Mouse (Mus musculus): ENCODE results near the gene Ces2a. TPM values are rescaled to one million over a fixed set of nuclear protein-coding genes. Genes with fewer than 3 reads are reported as not detected.

Gene Ces2a
- polyA plus RNA-seq (2012; rRNA removed), result 0.38 and 1.1 TPM in 2 replicates

DNA sequence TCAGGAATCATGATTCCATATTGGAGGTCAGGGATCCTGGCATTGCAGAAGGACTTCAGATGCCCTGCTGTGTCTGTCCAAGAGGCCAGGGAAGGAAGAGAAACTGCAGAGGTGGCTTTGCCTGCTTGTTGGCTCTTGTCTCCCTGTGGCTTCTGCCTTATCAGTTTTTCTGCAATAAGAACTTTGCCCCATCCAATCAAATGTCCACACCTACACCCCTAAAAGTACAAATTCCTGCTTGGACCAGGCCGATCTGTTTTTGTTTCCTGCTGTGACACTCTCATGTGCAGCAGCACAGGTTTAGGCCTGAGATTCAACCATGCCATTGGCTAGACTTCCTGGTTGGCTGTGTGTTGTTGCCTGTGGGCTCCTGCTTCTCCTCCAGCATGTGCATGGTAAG lies at the start of gene Ces2a:
Gene Ces2a (plus strand): TSS at position 251 of the 400 bp plus-strand sequence.
- DNase-seq (ENCODE audit: low read depth), result no peak

DNA sequence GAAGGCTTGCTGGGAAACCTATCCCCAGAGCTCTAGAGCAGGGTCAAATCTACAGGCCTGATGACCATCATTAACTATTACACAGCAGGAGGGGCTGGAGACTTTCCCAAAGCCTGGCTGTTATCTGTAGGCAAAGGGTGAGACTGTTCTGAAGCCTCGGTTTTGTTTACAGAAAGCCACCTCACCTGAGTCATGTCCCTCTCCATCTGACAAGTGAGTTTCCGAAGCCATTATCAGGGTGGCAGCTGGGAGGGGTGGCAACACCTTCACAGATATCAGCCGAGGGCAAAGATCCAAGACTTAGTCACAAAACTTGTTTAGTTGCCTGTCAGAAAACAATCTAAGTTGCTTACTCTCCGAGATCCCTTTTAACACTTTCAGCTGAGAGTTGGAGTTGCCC lies 45.4 kb upstream of the Ces2a start:
- DNase-seq (ENCODE audit: low read depth), result no peak

DNA sequence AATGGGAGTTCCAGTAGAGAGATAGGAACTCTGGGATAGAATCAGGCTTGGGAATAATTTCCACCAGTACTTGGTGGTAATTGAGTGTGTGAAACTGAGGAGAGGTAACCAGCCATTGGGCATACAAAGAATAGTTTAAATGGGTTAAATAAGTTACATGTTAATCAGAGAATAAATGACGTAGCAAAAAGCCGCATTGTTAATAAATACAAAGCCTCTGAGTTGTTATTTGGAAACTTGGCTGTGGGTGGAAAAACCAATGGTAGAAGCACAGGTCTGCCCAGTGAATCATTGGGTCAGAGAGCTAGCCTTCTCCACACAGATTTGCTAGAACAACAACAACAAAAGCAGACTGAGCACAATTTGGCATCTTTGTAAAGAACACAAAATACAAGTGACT lies 35.2 kb upstream of the Ces2a start:
- no peak for DNase-seq (ENCODE audit: low read depth)

DNA sequence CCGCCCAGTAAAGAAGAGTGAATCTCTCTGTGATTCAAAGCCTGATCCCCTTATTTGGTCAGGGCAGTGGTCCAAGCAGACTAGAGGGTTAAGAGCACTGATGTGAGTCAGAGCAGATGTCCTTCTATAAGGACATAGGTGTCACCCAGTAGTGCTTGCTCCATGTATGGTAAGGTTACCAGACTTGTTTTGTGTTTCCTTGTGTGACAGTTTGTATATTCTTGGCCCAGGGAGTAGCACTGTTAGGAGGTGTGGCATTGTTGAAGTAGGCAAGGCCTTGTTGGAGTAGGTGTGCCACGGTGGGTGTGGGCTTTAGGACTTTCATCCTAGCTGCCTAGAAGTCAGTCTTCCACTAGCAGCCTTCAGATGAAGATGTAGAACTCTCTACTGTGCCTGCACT lies 31.9 kb upstream of the Ces2a start:
- DNase-seq (ENCODE audit: low read depth), result no peak

DNA sequence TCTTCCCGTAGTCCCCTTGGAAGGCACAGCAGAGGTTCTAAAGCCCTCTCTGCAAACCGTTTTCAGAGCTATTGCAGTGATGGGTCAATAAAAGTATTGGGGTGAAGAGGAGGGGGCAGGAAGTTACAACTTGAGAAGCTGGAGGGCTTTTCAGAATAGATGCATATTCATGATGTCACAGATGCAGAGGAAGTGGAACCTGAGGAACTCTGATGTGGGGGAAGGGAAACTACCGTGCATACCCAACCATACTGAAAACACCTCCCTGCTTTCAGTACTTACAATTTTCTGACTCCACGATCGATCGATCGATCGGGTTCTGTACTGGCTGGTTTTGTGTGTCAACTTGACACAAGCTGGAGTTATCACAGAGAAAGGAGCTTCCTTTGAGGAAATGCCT lies 12.6 kb upstream of the Ces2a start:
- DNase-seq (ENCODE audit: low read depth), result no peak

DNA sequence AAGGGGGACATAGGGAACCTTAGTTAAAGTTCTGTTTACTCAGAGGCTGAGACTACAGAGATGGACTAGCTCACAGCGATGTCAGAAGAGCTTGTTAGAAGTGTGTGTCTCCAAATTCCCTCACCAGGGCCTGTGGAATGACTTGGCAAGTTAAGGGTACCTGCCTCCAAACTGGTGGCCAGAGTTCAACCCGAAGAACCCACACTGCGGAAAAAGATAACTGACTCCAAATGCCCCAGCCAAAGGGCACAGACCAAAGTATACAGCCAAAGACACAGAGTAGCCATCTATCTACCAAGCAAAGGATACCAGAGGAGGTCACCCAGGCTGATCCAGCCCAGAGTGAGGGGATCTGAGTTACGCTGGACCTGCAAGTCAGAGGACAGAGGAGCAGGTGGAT lies 2.4 kb upstream of the Ces2a start:
- DNase-seq (ENCODE audit: low read depth), result no peak

DNA sequence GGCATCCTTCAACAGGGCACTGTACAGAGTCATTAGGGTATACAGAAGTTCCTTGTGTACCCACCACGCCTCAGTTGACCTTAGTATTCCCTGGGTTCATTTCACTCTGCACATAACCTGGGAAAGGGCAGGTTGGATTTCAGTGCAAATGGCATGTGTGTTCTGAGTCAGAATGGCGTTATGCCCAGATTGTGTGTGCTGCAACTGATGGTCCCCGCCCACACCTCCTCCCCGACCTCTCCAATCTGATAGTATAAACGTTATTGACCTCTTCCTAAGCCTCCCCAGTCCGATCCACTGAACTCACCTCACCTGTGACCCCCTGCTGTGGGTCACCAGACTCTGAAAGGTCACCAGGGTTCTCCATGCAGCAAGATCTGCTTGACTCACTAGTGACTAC lies 1.8 kb upstream of the Ces2a start:
- no peak for DNase-seq (ENCODE audit: low read depth)

DNA sequence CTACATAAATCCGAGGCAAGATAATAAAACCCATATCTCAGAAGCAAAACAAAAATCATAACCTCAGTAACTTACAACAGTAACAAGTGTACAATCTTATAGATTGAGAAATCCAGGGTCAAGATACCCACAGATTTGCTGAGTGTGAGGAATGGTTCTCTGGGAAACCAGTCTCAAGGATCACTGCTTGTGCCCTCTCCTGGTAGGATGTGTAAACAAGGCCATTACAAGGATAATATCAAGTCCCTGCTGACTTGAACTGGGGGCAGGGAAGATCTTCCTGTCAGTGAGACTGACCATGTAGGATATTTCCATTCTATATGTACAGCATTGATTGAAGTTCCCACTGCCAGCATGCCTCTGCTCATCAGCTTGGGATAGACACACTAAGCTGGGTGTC lies 8.2 kb downstream of the Ces2a start:
- no peak for DNase-seq (ENCODE audit: low read depth)

DNA sequence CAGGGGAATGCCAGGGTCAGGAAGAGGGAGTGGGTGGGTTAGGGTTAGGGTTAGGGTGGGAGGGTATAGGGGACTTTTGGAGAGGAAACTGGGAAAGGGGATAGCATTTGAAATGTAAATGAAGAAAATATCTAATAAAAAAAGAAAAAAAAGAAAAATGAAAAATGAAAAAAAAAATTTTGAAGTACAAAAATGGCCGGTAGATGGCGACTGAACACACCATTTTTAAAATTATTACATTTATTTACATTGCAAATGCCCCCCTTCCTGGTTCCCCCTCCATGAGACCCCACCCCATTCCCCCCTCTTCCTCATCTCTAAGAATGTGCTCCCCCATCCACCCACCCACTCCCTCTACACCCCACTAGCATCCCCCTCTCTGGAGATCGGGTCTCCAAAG lies 9.6 kb downstream of the Ces2a start:
- DNase-seq (ENCODE audit: low read depth), result no peak

DNA sequence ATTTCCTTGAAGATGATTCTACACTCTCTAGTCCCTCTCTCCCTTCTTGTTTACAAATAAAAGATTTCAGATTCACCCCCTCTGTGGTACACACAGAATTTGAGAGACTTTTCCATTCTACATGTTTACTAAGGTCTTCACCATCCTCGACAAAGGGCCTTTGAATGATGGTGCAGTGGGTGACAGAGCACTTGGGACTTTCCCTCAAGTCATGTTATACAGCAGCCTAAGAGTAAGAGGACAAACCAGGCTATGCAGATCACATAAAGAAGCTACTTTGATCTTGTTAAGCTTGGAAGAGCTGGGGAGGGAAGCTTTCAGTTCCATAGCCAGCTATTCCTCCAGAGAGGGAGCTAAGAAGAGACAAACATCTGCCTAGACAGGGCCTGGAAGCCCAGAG lies 19.0 kb downstream of the Ces2a start:
- DNase-seq (ENCODE audit: low read depth), result no peak

DNA sequence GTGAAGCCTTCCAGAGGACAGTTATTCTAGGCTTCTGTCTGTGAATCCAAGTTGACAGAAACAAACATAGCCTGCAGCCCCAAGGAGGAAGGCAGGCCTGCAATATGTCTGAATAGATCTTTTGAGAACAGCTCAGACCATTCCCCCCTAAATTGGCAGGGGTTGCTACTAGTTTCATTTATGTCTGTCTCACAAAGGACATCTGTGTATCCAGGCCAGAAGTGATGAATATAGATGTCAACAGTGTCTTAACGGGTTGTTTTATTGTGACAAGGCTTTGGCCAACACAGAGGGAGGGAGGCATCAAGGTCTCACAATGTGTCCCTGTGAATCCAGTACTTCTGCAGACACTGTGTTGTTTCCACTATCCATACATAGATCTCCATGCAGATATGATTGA lies 23.8 kb downstream of the Ces2a start:
- no peak for DNase-seq (ENCODE audit: low read depth)

DNA sequence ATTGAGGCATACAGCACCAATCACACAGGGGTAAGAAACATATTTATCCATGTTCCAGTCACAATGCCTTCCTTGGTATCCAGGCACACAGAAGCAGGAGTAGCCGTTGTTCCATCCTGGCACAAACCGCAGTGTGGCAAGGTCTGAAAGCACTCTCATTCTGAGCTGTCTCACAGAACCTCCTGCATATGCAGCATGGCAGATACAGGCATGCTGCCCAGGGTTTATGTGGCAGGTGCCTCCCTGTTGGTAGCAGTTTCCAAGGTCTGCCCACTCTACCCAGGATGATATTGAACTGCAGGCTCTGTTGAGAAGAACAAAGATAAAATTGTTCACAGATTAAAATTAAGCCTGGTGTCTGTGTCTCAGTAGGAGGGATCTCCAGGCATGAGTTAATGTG lies 24.4 kb downstream of the Ces2a start:
- no peak for DNase-seq (ENCODE audit: low read depth)

DNA sequence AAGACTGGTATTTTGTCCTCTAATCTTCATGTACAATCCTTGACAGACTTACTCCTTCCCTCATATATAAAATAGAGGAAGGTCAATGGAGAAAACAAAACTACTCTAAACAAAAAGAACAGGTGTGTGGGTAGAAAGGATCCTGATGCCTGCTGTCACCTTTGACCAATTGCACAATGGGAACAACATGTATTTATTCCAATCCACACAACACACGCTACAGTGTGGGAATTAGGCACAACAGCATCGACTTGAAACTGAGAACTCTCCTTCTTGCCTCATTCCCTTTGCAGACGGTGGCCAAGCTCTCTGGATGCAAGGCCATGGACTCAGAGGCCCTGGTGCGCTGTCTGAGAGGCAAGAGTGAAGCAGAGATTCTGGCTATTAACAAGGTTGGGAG lies 27.3 kb downstream of the Ces2a start:
- DNase-seq (ENCODE audit: low read depth), result no peak

DNA sequence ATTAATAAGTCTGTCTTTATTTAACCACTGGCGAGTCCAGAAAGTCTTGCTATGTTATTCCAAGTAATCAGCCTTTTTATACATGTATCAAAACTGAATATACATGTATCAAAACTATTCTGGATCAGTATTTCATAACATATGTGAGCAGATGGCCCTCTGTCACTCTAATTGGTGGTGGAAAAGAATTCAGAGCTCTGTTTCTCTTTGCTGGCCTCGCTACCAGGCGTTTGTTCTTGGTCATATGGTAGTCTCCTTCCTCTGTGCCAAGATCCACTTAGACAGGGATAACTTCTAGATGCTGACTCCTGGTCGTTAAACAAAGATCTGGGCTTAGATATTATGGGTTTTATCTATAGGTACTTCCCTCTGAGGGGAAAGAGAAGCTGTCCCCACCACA lies 32.7 kb downstream of the Ces2a start:
- no peak for DNase-seq (ENCODE audit: low read depth)

DNA sequence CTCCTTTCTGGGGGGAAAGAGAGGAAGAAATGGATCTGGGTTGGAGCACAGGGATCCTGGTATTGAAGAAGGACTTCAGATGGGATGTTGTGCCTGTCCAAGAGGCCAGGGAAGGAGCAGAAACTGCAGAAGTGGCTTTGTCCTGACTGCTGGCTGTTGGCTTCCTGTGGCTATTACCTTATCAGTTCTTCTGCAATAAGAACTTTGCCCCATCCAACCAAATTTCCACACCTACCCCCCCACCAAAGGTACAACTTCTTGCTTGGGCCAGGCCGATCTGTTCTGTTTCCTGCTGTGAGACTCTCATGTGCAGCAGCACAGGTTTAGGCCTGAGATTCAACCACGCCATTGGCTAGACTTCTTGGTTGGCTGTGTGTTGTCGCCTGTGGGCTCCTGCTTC lies 36.6 kb downstream of the Ces2a start:
- DNase-seq (ENCODE audit: low read depth), result no peak

DNA sequence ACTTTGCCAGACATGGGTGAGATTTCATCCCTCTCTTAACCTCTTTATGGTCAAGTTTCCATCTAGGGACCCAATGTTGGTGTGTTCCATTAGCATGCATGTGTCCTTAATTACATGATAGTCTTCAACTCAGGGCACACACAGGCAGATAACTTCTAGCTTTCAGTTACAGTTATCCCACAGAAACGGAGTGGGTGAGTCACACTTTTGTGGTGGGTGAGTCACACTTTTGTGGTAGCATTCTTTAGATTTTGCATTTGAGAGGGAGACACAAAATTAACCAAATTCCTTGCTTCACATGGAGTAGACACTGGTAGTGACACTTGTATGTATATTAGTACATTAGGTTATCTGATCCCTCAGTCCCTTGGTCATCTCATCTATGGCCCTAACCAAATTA lies 53.2 kb downstream of the Ces2a start:
- DNase-seq (ENCODE audit: low read depth), result no peak

DNA sequence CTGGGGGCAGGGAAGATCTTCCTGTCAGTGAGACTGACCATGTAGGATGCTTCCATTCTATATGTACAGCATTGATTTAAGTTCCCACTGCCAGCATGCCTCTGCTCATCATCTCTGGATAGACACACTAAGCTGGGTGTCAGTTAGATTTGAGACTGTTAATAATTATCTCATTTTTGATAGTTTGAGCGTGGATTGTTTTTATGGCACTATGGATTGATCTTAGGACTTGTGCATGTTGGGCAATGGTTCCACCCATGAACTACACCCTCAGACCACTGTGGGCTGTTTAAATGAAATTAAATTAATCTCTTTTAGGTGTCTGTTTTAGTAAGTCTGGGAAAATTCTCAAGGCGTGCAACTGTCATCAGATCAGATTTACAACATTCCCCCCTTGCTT lies 55.1 kb downstream of the Ces2a start:
- no peak for DNase-seq (ENCODE audit: low read depth)

DNA sequence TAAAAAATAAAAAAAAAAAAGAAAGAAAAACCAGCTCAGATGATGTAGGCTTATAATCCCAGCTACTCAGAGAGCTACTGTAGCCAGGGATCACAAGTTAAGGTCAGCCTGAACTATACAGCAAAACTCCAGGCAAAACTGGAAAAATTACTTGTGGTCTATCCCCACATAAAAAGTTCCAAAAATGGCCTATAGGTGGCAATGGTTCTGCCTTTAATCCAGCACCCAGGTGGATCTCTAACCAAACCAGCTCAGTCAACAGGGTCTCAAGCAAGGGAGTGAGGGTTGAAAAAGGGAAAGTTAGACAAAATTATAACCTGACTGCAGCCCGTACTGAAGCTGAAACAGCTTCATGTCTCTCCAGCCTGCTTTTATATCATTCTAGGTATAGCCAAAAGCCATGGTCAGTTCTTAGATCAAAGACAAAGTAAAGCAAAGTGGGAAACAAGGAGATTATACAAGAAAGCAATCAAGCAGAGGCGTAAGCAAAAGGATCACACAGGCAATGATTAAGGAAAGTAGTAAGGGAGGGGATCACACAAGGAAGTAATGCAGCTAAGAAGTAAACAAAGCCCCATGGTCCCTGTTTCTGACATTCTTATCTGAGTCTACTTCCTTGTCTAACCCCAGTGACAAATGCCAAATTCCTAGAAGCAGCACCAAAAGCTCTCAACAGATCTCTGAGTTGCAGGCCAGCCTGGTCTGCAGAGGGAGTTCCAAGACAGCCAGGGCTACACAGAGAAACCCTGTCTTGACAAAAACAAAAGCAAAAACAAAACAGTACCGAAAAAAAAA lies 56.3 kb downstream of the Ces2a start:
- DNase-seq (ENCODE audit: low read depth), result no peak

Other genes with a start within 250 kb of the Ces2a start
- gene Terb1, start 224.1 kb upstream of the Ces2a start, polyA plus RNA-seq (2012; rRNA removed), result 0.15 and 0.26 TPM in 2 replicates
- gene Nae1, start 199.4 kb upstream of the Ces2a start, polyA plus RNA-seq (2012; rRNA removed), result 20.5 and 23.2 TPM in 2 replicates
- 17.3 and 17.8 TPM in 2 replicates for gene Car7, start 199.3 kb upstream of the Ces2a start, polyA plus RNA-seq (2012; rRNA removed)
- gene Pdp2, start 142.6 kb upstream of the Ces2a start, polyA plus RNA-seq (2012; rRNA removed), result 7.6 and 8.6 TPM in 2 replicates
- gene Cdh16, start 109.6 kb upstream of the Ces2a start, polyA plus RNA-seq (2012; rRNA removed), result 100 and 203 TPM in 2 replicates
- 9.4 and 16.2 TPM in 2 replicates for gene Rrad, start 102.7 kb upstream of the Ces2a start, polyA plus RNA-seq (2012; rRNA removed)
- 32.9 and 38.5 TPM in 2 replicates for gene Ciao2b, start 92.0 kb upstream of the Ces2a start, polyA plus RNA-seq (2012; rRNA removed)
- 0.12 and 0.18 TPM in 2 replicates for gene Ces2b, start 97.6 kb downstream of the Ces2a start, polyA plus RNA-seq (2012; rRNA removed)
- 0.39 and 0.43 TPM in 2 replicates for gene Ces2c, start 113.1 kb downstream of the Ces2a start, polyA plus RNA-seq (2012; rRNA removed)
- gene Ces2e, start 192.3 kb downstream of the Ces2a start, polyA plus RNA-seq (2012; rRNA removed), result 3.7 and 4.1 TPM in 2 replicates
- gene Ces2f, start 213.4 kb downstream of the Ces2a start, polyA plus RNA-seq (2012; rRNA removed), result 0.34 and 0.54 TPM in 2 replicates
- 4.6 and 4.7 TPM in 2 replicates for gene Ces2g, start 227.7 kb downstream of the Ces2a start, polyA plus RNA-seq (2012; rRNA removed)

Data from gonadal fat pad, adult 2 months (tissue).